Mouse (Mus musculus) neural tube, embryonic 12.5 days (tissue): ENCODE results near the gene Rhcg. TPM values are rescaled to one million over a fixed set of nuclear protein-coding genes. Genes with fewer than 3 reads are reported as not detected.

Experiments used
- ATAC-seq: fragments of 200-750 bp; cut with Nextera tagmentation; 2 replicates; pipeline ENCODE4 v1.8.0; 2017; ENCODE audit warnings: low read depth, mild to moderate bottlenecking, moderate TSS enrichment, moderate library complexity; ENCODE audit not compliant: low FRiP score
- H3K27ac ChIP-seq: fragments of 300-500 bp; sonication (generic); 2 replicates; pipeline ENCODE4 v1.5.1; 2016
- H3K27me3 ChIP-seq: fragments of 300-500 bp; sonication (generic); replicated peaks from 2 replicates; pipeline ENCODE4 v1.6.1; 2016; ENCODE audit warnings: mild to moderate bottlenecking
- H3K36me3 ChIP-seq: fragments of 300-500 bp; sonication (generic); 2 replicates; pipeline ENCODE4 v1.6.1; 2016; ENCODE audit warnings: mild to moderate bottlenecking
- H3K4me1 ChIP-seq: fragments of 300-500 bp; sonication (generic); 2 replicates; pipeline ENCODE4 v1.6.1; 2016
- H3K4me2 ChIP-seq: fragments of 300-500 bp; sonication (generic); replicated peaks from 2 replicates; pipeline ENCODE4 v1.6.1; 2016; ENCODE audit warnings: mild to moderate bottlenecking
- H3K4me3 ChIP-seq: fragments of 300-500 bp; sonication (generic); 2 replicates; pipeline ENCODE4 v1.5.1; 2016
- H3K9ac ChIP-seq: fragments of 300-500 bp; sonication (generic); 2 replicates; pipeline ENCODE4 v1.6.1; 2016; ENCODE audit warnings: mild to moderate bottlenecking
- H3K9me3 ChIP-seq: fragments of 300-500 bp; sonication (generic); 2 replicates; pipeline ENCODE4 v1.6.1; 2016; ENCODE audit warnings: mild to moderate bottlenecking
- WGBS: fragments of 180-500 bp; shearing (Covaris S2); methylation state at CpG from one replicate; pipeline ENCODE4 v1.1.7; 2016; 5-methylcytosine and 5-hydroxymethylcytosine counted together
- polyA plus RNA-seq: library from polyadenylated mRNA; unstranded; fragments of >200 nt; fragmentation: Nextera tagmentation; extraction: Ambion mirVana; gene quantifications from 2 replicates; pipeline ENCODE4 v1.2.1, GENCODE M21; 2016

Rhcg gene
- polyA plus RNA-seq, 1 experiment from 2014 or later: 3.3 TPM

DNA sequence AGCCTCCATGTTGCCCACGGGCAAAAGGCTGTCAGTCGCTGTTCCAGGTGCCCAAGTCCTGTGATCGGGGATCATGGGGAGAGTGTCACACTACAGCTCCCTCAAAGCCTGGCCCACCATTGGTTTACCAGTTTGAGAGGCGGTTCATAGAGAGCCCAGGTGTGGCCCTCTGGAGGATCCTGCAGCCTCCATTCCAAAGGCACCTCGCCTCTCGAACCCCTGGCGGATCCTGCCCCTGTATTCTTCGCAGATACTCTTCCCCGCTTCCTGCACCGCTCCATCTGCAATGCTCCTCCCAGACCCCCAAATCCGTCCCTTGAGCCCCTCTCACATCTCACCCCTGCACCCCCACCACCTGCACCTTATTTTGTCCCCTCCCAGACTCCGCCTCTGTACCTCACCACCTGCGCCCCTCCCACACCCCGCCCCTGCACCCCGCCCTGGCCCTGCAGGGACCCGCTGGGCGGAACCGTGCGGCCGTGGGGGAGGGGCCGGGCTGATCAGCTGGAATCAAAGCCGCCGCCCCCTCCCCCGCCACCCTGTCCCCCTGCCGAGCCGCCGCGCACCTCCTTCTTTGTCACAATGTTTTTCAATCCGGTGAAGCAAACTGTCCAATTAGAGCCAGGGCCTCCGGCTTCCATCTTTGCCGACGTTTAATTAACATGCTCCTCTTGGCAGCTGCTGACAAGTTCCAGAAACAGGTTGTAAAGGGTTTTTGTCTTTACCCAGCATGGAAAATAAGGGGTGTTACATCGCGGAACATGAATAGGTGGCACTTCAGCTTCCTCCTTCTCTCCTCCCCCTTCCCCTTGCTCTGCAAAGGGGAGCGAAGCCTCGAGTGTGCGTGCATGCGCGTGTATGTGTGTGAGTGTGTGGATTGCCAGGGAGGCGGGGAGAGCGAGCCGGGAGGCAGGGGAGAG lies 25.4 kb downstream of the Rhcg start:
- H3K9ac ChIP-seq: peak overlapping the region; percentile 57
- H3K36me3 ChIP-seq: no peaks in the 10 kb centered on the region
- under 1% methylated on average over 42 of the region's 42 CpGs for WGBS
- 0 out of 2 replicates have a peak, but pooled peaks cover 4% of the 10 kb centered on the region for H3K9me3 ChIP-seq
- H3K27me3 ChIP-seq: peaks cover 58% of the 10 kb centered on the region
- peaks cover 40% of the 10 kb centered on the region for H3K4me1 ChIP-seq
- peak; percentile 65 for ATAC-seq
- H3K27ac ChIP-seq: peak overlapping the region; percentile 58
- peak overlapping the region; percentile 72 for H3K4me2 ChIP-seq
- H3K4me3 ChIP-seq: peak overlapping the region; percentile 32

DNA sequence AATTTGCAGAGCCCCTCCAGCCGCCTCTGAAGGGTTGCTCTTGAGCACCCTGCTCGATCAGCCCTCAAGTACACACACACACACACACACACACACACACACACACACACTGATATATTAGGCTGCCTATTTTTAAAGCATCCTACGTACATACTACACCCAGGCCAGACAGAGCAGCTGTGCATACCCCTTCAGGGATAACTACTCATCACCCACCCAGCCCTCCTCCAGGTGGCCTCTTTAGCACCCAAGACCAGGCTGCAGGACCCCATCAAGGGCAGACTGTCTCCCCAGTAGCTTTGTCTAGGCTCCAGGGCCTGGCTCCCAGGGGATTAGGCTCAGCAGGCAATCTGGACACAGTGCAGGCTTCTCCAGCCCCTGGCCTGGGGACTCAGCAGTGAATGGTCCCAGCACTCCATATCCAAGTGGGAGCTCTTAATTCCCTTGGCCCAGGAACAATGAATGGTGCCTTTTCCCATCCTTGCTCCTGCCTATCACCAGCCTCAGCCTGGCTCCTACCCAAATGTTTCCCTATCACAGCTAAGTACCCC lies 26.8 kb downstream of the Rhcg start:
- Histone ChIP-seq H3K4me1 (peaks cover 40% of the 10 kb centered on the region), H3K4me3 (no peak overlapping the region), H3K27ac (0 out of 2 replicates have a peak overlapping the region, but pooled peaks have one; percentile 10), H3K36me3 (no peaks in the 10 kb centered on the region), H3K9me3 (0 out of 2 replicates have a peak, but pooled peaks cover 4% of the 10 kb centered on the region), H3K4me2 (peak overlapping the region; percentile 72), H3K9ac (0 out of 2 replicates have a peak overlapping the region, but pooled peaks have one; percentile 18), H3K27me3 (peaks cover 51% of the 10 kb centered on the region)
- no peak for ATAC-seq
- 7% methylated on average over 3 of the region's 3 CpGs for WGBS

DNA sequence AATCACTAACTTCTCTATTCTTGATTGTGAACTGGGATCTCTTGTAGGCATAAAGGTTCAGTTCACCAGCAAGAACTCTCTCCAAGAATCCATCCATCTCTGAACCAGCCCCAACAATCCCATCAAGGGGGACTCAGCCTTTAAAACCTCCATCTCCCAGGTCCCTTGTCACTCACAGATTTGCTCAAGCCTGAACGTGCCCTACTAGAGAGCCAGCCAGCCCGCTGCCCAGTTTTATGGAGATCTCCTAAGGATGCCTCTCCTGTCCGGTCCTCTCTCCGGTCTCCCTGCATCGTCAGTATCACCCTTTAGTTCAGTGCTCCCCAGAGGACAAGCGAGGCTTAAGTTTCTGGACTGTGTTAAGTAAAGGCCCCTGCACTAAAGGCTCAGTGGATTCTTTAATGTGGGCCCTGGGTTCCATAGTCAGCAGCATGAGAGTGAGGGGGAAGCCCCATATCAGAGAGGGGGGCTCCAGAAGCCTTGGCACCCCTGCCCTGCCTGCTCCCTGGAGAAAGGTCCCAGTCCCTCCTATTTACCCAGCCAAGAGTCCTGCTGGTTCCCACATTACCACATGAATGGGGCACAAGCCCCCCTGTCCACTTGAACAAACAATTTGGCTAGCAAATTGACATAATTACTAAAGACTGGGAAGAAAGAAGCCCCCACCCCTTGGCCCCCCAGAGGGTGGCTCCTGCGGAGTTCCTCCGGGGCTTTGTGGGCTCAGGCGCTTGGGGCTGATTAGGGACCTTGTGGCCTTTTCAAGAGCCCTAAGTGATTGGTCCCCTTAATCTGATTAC lies 27.5 kb downstream of the Rhcg start:
- Histone ChIP-seq H3K9ac (0 out of 2 replicates have a peak overlapping the region, but pooled peaks have one; percentile 18), H3K36me3 (no peaks in the 10 kb centered on the region), H3K27ac (no peak overlapping the region), H3K9me3 (0 out of 2 replicates have a peak, but pooled peaks cover 4% of the 10 kb centered on the region), H3K4me2 (peak overlapping the region; percentile 72), H3K27me3 (peaks cover 51% of the 10 kb centered on the region), H3K4me1 (peaks cover 40% of the 10 kb centered on the region), H3K4me3 (no peak overlapping the region)
- WGBS: 5% methylated on average over 9 of the region's 9 CpGs
- no peak for ATAC-seq

DNA sequence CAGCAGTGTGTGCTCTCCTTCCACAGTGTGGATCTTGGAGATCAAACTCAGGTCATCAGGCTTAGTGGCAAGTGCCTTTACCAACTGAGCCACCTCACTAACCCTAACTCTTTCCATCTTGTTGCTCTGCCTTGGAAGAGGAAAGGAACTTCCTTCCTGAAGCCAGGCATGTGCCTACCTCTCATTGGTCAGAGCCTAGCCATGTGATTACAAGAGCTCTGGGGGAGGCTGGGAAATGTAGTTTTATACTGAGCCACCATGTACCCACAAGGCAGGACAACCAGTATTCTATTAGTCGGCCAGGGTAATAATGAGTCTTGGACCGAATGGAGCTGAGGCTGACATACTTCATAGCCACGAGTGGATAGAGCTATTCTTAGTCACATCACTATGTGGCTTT lies 29.2 kb downstream of the Rhcg start:
- H3K27ac ChIP-seq: no peak overlapping the region
- no peak overlapping the region for H3K4me2 ChIP-seq
- no peaks in the 10 kb centered on the region for H3K36me3 ChIP-seq
- ATAC-seq: no peak
- 0 out of 2 replicates have a peak, but pooled peaks cover 4% of the 10 kb centered on the region for H3K9me3 ChIP-seq
- H3K4me1 ChIP-seq: peaks cover 32% of the 10 kb centered on the region
- no peak overlapping the region for H3K9ac ChIP-seq
- WGBS: 85% methylated on average over 3 of the region's 3 CpGs
- H3K4me3 ChIP-seq: no peak overlapping the region
- peaks cover 44% of the 10 kb centered on the region for H3K27me3 ChIP-seq

DNA sequence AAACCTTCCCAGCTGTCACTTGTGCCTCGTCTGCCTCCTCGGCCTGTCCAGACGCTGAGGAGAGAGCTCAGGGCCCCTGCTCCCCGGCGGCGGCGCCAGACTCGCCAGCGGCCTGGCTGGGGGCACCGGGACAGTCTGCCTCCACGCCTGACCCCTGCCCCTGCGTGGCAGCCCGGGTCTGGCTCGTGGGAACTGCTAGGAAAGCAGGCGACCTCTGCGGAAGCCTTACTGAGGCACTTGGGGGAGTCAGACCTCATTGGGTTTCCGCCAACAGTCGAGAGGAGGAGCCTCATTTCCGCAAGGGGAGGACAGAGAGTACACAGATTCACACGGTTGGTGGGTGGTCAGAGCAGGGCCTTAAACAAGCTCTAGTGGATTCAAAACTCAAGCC lies 38.6 kb downstream of the Rhcg start:
- Histone ChIP-seq H3K27ac (peak overlapping the region; percentile 90), H3K36me3 (no peaks in the 10 kb centered on the region), H3K27me3 (peaks cover 19% of the 10 kb centered on the region; the same call in 1 of the 2 replicates), H3K4me3 (no peak overlapping the region), H3K9ac (peak overlapping the region; percentile 61), H3K9me3 (no peaks in the 10 kb centered on the region), H3K4me1 (peaks cover 28% of the 10 kb centered on the region), H3K4me2 (peak overlapping the region; percentile 59)
- under 1% methylated on average over 20 of the region's 20 CpGs for WGBS
- peak; percentile 76 for ATAC-seq

DNA sequence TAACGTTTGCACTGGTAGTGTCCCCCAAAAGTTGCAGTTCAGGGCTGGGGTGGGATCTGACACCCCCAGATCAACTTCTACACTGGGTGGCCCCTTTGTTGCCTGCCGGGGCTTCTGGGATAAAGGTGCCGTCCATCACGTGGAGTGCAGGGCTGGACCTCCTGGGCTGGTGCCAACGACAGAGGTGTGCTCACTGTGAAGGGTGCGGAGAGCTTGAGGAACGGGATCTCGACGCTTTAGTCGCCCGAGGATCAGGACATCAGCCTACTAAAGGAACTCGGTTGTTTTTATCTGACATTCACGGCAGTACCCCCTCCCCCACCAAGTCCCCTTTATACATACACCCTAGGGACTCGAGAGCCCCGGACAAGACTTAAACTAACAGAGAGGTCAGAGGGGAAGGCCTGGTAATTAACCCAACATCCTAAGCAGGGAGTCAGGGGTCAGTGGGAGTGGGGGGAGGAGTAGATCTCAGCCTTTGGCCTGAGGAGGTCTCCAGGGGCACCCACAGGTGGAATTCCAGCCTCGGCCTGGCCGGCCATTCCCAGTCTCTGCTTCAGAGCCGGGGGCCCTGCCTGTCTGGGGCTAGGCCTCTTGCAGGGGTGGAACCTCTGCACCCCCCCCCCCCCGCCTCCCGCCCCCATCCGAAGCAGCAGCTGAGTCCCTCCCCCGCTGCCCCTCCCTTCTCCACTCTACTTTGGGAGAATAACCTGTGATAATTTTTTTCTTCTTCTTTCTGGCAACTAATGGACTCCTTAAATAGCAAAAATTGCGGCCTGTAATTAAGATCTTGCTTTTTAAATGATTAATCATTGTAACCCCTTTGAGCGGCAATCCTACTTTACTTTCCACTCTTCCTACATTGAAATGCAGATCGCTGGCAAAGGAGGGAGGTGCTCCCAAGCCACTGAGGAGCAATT lies 39.3 kb downstream of the Rhcg start:
- H3K27ac ChIP-seq: peak overlapping the region; percentile 90
- peak; percentile 37 for ATAC-seq
- H3K27me3 ChIP-seq: peaks cover 14% of the 10 kb centered on the region; the same call in 1 of the 2 replicates
- H3K9ac ChIP-seq: peak overlapping the region; percentile 61
- peaks cover 35% of the 10 kb centered on the region for H3K4me1 ChIP-seq
- no peaks in the 10 kb centered on the region for H3K36me3 ChIP-seq
- peak overlapping the region; percentile 59 for H3K4me2 ChIP-seq
- no peaks in the 10 kb centered on the region for H3K9me3 ChIP-seq
- no peak overlapping the region for H3K4me3 ChIP-seq
- WGBS: 2% methylated on average over 25 of the region's 25 CpGs

DNA sequence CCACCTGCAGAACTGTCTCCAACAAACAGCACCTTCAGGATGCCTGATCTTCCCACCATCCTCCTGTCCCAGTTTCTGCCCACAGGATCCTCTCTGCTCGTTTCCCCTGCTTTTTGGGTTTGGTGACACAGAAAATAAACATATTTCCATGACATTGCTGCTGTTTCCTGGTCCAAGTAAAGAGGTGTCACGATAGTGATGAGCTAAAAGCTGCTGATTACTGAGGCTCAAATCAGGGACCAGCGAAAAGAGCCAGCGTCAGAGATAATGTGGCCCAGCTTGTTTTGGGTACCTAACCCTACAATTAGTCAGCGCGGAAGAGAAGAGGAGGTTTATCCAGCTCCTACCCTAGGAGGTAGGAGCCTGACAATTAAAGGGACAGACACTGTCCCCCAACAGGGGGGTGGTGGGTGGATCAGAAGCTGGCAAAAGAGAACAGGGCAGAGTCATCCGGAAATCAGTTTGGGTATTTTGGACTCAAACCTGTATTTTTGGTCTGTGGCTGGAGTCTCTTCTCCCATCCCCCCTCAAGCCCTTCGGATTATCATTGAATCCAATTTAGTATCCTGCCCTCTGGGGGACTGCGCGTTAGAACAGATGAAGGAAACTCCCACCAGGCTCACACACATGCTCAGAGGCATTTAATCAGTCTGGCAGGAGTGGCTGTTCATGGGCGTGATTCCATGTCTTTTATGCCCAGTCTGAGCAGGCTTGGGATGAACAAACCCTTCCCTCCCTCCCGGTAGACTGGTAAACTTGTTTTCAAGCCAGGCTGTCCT lies 40.2 kb downstream of the Rhcg start:
- H3K27me3 ChIP-seq: peaks cover 9% of the 10 kb centered on the region; the same call in 1 of the 2 replicates
- H3K27ac ChIP-seq: peak overlapping the region; percentile 90
- 4% methylated on average over 12 of the region's 12 CpGs for WGBS
- H3K9me3 ChIP-seq: no peaks in the 10 kb centered on the region
- no peak overlapping the region for H3K4me3 ChIP-seq
- peak; percentile 61 for ATAC-seq
- H3K4me2 ChIP-seq: peak overlapping the region; percentile 59
- H3K9ac ChIP-seq: no peak overlapping the region
- peaks cover 42% of the 10 kb centered on the region for H3K4me1 ChIP-seq
- H3K36me3 ChIP-seq: no peaks in the 10 kb centered on the region

DNA sequence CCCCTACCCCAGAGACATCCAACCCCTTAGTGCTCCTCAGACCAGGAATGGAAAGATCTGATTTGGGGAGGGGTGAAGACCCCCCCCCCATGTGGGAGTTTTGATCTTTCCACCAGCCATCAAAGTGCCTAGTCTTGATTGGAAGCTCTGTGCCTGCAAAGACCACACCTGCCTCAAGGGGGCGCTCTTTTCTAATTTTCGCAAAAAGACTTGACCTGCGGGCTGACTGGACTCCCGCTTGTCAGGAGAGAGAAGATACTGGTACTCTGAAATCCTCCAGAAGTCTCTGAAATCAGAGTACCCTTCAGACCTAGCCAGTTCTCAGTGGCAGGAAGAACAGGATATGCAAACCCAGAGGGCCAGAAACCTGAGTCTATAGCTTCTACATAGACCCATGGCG lies 40.8 kb downstream of the Rhcg start:
- H3K27me3 ChIP-seq: peaks cover 8% of the 10 kb centered on the region; the same call in 1 of the 2 replicates
- 1% methylated on average over 5 of the region's 5 CpGs for WGBS
- no peak overlapping the region for H3K4me2 ChIP-seq

DNA sequence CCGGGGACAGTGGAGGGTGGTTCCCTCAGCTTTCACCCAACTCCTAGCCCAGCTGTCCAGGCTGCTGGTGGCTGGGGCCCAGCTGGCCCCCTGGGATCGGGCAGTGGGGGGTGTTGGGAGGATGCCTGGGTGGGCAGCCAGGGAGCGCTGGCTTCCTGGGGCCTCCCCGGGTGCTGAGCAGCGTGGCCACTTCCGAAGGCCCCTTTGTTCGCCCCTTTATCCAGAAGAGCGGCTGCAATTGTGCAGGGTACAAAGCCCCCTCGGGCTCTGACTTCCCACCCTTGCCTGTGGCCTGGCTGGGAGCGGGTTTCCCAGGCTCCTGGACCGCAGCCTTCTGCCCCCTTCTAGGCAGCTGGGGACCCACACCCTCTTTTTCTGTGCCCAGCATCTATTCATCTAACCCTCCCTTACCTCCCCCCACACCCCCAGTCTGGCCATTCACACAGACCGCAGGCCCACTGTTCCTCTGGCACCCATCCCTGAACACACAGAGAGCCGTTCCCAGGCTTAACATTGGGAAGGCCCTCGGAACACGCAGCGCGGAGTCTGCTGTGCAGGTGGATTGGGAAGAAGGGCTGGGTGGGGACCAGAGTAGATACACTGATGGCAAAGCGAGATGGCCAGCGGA lies 45.2 kb downstream of the Rhcg start:
- 38% methylated on average over 19 of the region's 19 CpGs for WGBS

More for the DNA sequence above, 40.8 kb downstream of the Rhcg start:
- no peak for ATAC-seq
- Histone ChIP-seq H3K27ac (no peak overlapping the region), H3K4me3 (no peak overlapping the region), H3K36me3 (no peaks in the 10 kb centered on the region), H3K9ac (no peak overlapping the region), H3K9me3 (no peaks in the 10 kb centered on the region), H3K4me1 (peaks cover 48% of the 10 kb centered on the region)

DNA sequence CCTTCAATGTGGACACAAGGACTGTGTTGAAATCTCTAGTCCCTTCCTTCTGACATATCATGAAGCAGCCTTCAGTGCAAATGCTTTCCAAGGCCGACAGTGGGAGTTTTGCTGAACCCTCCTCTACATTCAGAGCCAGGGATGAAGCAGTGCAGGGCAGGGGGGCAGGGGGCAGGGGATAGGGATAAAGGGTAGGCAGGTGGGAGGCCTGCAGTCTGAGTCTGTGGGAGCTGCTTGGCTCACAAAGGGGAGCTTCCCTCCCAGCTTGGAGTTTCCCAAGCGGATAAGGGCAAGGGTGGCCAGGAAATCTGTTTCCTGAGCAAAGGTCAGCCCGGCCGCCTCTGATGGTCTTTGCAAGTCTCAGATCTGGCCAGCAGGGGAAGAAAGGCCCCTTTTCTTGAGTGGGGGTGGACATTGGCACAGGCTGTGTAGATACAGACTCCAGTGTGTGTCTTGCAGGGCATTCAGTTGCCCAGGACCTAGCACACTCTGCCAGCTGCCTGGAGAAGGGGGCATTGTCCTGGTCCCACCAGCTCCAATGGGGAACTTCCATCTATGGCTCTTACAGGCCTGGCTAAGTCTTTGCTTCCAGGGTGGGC lies 48.4 kb downstream of the Rhcg start:
- Histone ChIP-seq H3K4me3 (no peak overlapping the region), H3K4me2 (no peak overlapping the region), H3K36me3 (no peaks in the 10 kb centered on the region), H3K4me1 (peaks cover 20% of the 10 kb centered on the region), H3K27ac (no peak overlapping the region), H3K9ac (no peak overlapping the region), H3K27me3 (no peaks in the 10 kb centered on the region), H3K9me3 (no peaks in the 10 kb centered on the region)
- no peak for ATAC-seq
- WGBS: 56% methylated on average over 4 of the region's 4 CpGs

More for the DNA sequence above, 45.2 kb downstream of the Rhcg start:
- peaks cover 25% of the 10 kb centered on the region for H3K4me1 ChIP-seq
- H3K9me3 ChIP-seq: no peaks in the 10 kb centered on the region
- peak overlapping the region; percentile 42; the same call in 1 of the 2 replicates for H3K27ac ChIP-seq
- peak; percentile 84 for ATAC-seq
- H3K9ac ChIP-seq: 0 out of 2 replicates have a peak overlapping the region, but pooled peaks have one; percentile 21
- no peaks in the 10 kb centered on the region for H3K36me3 ChIP-seq
- 0 out of 2 replicates have a peak, but pooled peaks cover 6% of the 10 kb centered on the region for H3K27me3 ChIP-seq
- peak overlapping the region; percentile 16; the same call in 1 of the 2 replicates for H3K4me2 ChIP-seq
- H3K4me3 ChIP-seq: no peak overlapping the region
